Comparison of ENCODE assay signal across 8 mouse cellular contexts in the genomic region with DNA sequence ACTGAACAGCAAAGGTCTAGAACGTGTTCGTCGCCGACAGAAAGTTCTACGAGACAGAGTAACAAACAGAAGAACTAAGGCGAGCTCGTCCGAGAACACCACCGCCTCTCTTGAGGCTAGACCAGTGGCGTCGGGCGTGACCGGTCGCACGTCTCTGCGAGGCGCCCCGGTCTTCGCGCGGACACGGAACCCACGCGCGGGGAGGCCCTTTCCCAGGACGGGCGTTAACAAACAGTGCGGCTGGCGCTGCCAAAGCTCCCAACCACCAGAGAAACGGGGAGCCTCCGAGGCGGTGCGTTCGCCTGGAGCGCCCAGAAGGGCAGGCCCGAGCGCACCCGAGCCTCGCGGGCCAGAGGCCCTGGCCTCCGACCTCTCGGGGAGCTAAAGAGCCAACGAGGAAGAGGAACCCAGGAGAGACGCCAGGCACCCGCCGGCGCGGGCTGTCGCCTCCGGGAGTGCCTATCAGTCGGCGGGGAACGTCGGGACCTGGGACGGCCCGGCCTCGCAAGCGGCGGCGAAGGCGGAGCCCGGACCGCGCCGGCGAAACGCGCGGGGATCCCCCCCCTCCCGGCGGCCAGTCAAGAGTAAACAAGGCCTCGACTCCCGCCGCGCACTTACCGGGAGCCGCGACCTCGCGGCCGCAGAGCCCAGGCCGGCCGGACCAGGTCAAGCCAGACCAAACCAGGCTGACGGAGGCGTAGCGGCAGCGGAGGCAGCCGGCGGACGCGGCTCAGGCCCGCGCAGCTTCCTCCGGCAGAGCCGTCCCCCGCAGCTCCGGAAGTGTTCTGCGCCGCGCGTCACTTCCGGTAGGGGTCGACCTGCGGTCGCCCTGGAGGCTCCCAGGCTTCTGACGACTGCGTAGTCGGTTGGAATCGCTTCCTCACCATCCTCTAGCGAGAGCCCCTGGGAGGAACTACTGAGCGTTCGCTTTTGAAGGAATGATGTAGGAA. TPM values are rescaled to one million over a fixed set of nuclear protein-coding genes. Genes with fewer than 3 reads are reported as not detected.
DNase-seq lines count a peak whose midpoint lies in the region; ATAC-seq lines count a peak whose summit lies in the region.

A gene (minus strand): TSS at position 776 of the 950 bp plus-strand sequence.

- peak within 1 kb of the TSS; percentile 89 for H3K4me2 ChIP-seq in heart, embryonic 13.5 days
- H3K4me2 ChIP-seq in liver, embryonic 12.5 days: peak within 1 kb of the TSS; percentile 84
- peak within 1 kb of the TSS; percentile 79 for H3K4me2 ChIP-seq in stomach, embryonic 15.5 days

- H3K9ac ChIP-seq in heart, embryonic 13.5 days: peak within 1 kb of the TSS; percentile 96
- peak within 1 kb of the TSS; percentile 98 for H3K9ac ChIP-seq in liver, embryonic 12.5 days
- H3K9ac ChIP-seq in stomach, embryonic 15.5 days: peak within 1 kb of the TSS; percentile 93

- WGBS in heart, embryonic 13.5 days: under 1% methylated on average over 106 of the region's 112 CpGs
- 1% methylated on average over 112 of the region's 112 CpGs for WGBS in liver, embryonic 12.5 days (ENCODE audit: insufficient replicate concordance)
- under 1% methylated on average over 103 of the region's 112 CpGs for WGBS in stomach, embryonic 15.5 days

- no peaks in the 10 kb centered on the region for H3K9me3 ChIP-seq in heart, embryonic 13.5 days
- H3K9me3 ChIP-seq in liver, embryonic 12.5 days (replicated peaks): no peaks in the 10 kb centered on the region
- no peaks in the 10 kb centered on the region for H3K9me3 ChIP-seq in stomach, embryonic 15.5 days

- H3K36me3 ChIP-seq in heart, embryonic 13.5 days: peaks cover 10% of the 10 kb centered on the region
- peaks cover 16% of the 10 kb centered on the region for H3K36me3 ChIP-seq in liver, embryonic 12.5 days
- no peaks in the 10 kb centered on the region for H3K36me3 ChIP-seq in stomach, embryonic 15.5 days

- H3K27me3 ChIP-seq in heart, embryonic 13.5 days (replicated peaks): no peaks in the 10 kb centered on the region
- no peaks in the 10 kb centered on the region for H3K27me3 ChIP-seq in liver, embryonic 12.5 days (replicated peaks)
- H3K27me3 ChIP-seq in stomach, embryonic 15.5 days (replicated peaks): no peaks in the 10 kb centered on the region

- peak; percentile 96 for DNase-seq in CD4-positive helper T cell, adult 2 months (ENCODE audit: low read depth, low spot score)
- DNase-seq in brain, embryonic 18.5 days (ENCODE audit: low read depth, low spot score): peak; percentile 84
- DNase-seq in kidney, postnatal 10 days: peak; percentile 96
- peak; percentile 85 to 88 for DNase-seq in natural killer cell, adult 2 months (ENCODE audit: low spot score in 2 of 2)

- H3K4me1 ChIP-seq in heart, embryonic 13.5 days: peaks cover 26% of the 10 kb centered on the region
- H3K4me1 ChIP-seq in liver, embryonic 12.5 days: peaks cover 29% of the 10 kb centered on the region
- H3K4me1 ChIP-seq in stomach, embryonic 15.5 days: peaks cover 7% of the 10 kb centered on the region; the same call in 1 of the 2 replicates

- peak; percentile 97 for ATAC-seq in erythroid progenitor cell, adult 5-6 weeks (replicated peaks; ENCODE audit: low FRiP score, poor library complexity, severe bottlenecking)
- ATAC-seq in heart, embryonic 13.5 days (ENCODE audit: extremely low read depth, insufficient number of reproducible peaks, low FRiP score, low TSS enrichment): peak; percentile 91
- peak; percentile 96 for ATAC-seq in liver, embryonic 12.5 days
- peak; percentile 97 for ATAC-seq in stomach, embryonic 15.5 days (ENCODE audit: insufficient read depth, low FRiP score, low read depth)

- peak within 1 kb of the TSS; percentile 100 for H3K4me3 ChIP-seq in heart, embryonic 13.5 days
- H3K4me3 ChIP-seq in liver, embryonic 12.5 days: peak within 1 kb of the TSS; percentile 99
- peak within 1 kb of the TSS; percentile 88 for H3K4me3 ChIP-seq in stomach, embryonic 15.5 days (replicated peaks)

- H3K27ac ChIP-seq in heart, embryonic 13.5 days (replicated peaks): peak within 1 kb of the TSS; percentile 95
- peak within 1 kb of the TSS; percentile 96 for H3K27ac ChIP-seq in liver, embryonic 12.5 days
- peak within 1 kb of the TSS; percentile 94 for H3K27ac ChIP-seq in stomach, embryonic 15.5 days

RNA-seq across cellular contexts. Expression of the gene that starts here (rescaled TPM):
- 36.0 and 49.4 TPM in 2 replicates for total RNA-seq in erythroid progenitor cell, adult 5-6 weeks (2015; ENCODE audit: low replicate concordance)
- 77.1 and 79.9 TPM in 2 replicates for total RNA-seq in erythroid progenitor cell, adult 5-6 weeks (2017; ENCODE audit: low replicate concordance)
- polyA plus RNA-seq in heart, embryonic 13.5 days (2015; fragmentation: Nextera tagmentation; extraction: Ambion mirVana): 36.6 and 44.5 TPM in 2 replicates
- 40.4 and 41.3 TPM in 2 replicates for polyA plus RNA-seq in liver, embryonic 12.5 days (2016; fragmentation: Nextera tagmentation; extraction: Ambion mirVana)
- polyA plus RNA-seq in stomach, embryonic 15.5 days (2015; fragmentation: Nextera tagmentation; extraction: Ambion mirVana): 42.0 and 43.5 TPM in 2 replicates

Comparison
In these comparisons a context has a peak if more than half of its experiments do, and no peak if none do; other contexts are left out.
1. Peak in every context shown above with its lines: DNase-seq, ATAC-seq, H3K4me3 ChIP-seq and H3K27ac ChIP-seq.